Mouse (Mus musculus): ENCODE results near the gene Trappc1.

DNA sequence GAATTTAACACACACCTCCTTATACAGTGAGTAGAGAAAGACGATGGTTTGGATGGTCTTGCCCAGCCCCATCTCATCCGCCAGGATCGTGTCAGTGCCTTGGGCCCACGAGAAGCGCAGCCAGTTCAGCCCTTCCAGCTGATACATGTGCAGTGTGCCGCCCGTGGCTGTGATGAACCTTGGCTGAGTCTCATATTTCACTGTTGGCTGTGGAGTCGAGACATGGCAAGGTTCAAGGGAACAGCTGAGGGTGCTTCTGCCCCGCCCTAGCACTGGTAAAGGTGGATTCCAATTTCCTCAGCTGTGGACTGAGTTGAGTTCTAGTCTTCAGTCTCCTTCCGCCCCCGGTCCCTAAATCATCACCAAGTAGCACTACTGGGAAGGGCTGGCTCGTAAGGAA lies 33.9 kb downstream of the Trappc1 start:
- TF ChIP-seq CTCF (IDR thresholded peaks at IDR 0.05 in 2 of 3, conservative IDR thresholded peaks at IDR 0.05 in 1 of 3; ENCODE audit: control insufficient read depth in 1 of 3, insufficient read depth in 1 of 3, low read depth in 2 of 3, low read length in 3 of 3, poor library complexity in 1 of 3, severe bottlenecking in 1 of 3) = no peak
- no peak for TF ChIP-seq ETS1 (IDR thresholded peaks at IDR 0.05; ENCODE audit: low read depth, low read length)
- no peak for TF ChIP-seq ZKSCAN1 (IDR thresholded peaks at IDR 0.05; ENCODE audit: low read depth, low read length)
- no peak for TF ChIP-seq UBTF (IDR thresholded peaks at IDR 0.05; ENCODE audit: borderline replicate concordance, insufficient read depth, low read depth, low read length)
- no peak for TF ChIP-seq EP300 (IDR thresholded peaks at IDR 0.05; ENCODE audit: low read depth in 1 of 2, low read length in 2 of 2)
- no peak for TF ChIP-seq MEF2A (IDR thresholded peaks at IDR 0.05; ENCODE audit: extremely low read depth, insufficient replicate concordance, low read depth, low read length, poor library complexity, severe bottlenecking)
- TF ChIP-seq USF2 (IDR thresholded peaks at IDR 0.05; ENCODE audit: borderline replicate concordance in 1 of 2, insufficient read depth in 1 of 2, low read depth in 1 of 2, low read length in 2 of 2) = no peak
- no peak for TF ChIP-seq TAL1 (IDR thresholded peaks at IDR 0.05; ENCODE audit: low read length)
- TF ChIP-seq NRF1 (IDR thresholded peaks at IDR 0.05; ENCODE audit: insufficient read depth, low read depth, low read length, poor library complexity, severe bottlenecking) = no peak
- no peak for TF ChIP-seq GATA1 (IDR thresholded peaks at IDR 0.05; ENCODE audit: low read depth, low read length)
- TF ChIP-seq HCFC1 (IDR thresholded peaks at IDR 0.05; ENCODE audit: low read depth, low read length) = no peak
- TF ChIP-seq POLR2A (IDR thresholded peaks at IDR 0.05; ENCODE audit: control insufficient read depth in 1 of 2, insufficient read depth in 1 of 2, low read depth in 1 of 2, low read length in 2 of 2, poor library complexity in 1 of 2) = no peak
- TF ChIP-seq MAFK (IDR thresholded peaks at IDR 0.05; ENCODE audit: borderline replicate concordance, low read depth, low read length) = no peak

All from MEL (cell line).